Comparison of ENCODE assay signal across 14 mouse cellular contexts in genomic region chrX:104853610-104854009, GRCm38 (mm10). TPM values are rescaled to one million over a fixed set of nuclear protein-coding genes. Genes with fewer than 3 reads are reported as not detected.
DNase-seq lines count a peak whose midpoint lies in the region; ATAC-seq and TF ChIP-seq lines count a peak whose summit lies in the region.
"Had no signal": no experiment of that assay in that cellular context is flagged by ENCODE, and none has a peak within 500 bp of the region (broad histone marks: within the 10 kb centered on the region; RNA-seq: fewer than 3 reads in every experiment).

No protein-coding gene starts in this region.

- no peak for ATAC-seq in liver, postnatal 0 days
- no peak for ATAC-seq in forebrain, postnatal 0 days
- ATAC-seq in midbrain, embryonic 14.5 days (ENCODE audit: low FRiP score, low TSS enrichment) = no peak
- ATAC-seq: inflammation-experienced regulatory T-cells, adult 6 months had no signal

- no peak overlapping the region for H3K9ac ChIP-seq in liver, postnatal 0 days (replicated peaks)
- H3K9ac ChIP-seq in forebrain, postnatal 0 days = no peak overlapping the region
- no peak overlapping the region for H3K9ac ChIP-seq in midbrain, embryonic 14.5 days (replicated peaks; ENCODE audit: low read length)

- H3K9me3 ChIP-seq in liver, postnatal 0 days (ENCODE audit: low read length) = no peaks in the 10 kb centered on the region
- H3K9me3 ChIP-seq in embryonic facial prominence, embryonic 10.5 days = no peaks in the 10 kb centered on the region
- no peaks in the 10 kb centered on the region for H3K9me3 ChIP-seq in forebrain, postnatal 0 days (ENCODE audit: low read length)
- no peaks in the 10 kb centered on the region for H3K9me3 ChIP-seq in midbrain, embryonic 14.5 days (ENCODE audit: control insufficient read depth, low read length)
- H3K9me3 ChIP-seq: G1E had no signal

- TF ChIP-seq EP300 in liver, postnatal 0 days (IDR thresholded peaks at IDR 0.05; ENCODE audit: low read depth) = no peak

- H3K27ac ChIP-seq in liver, postnatal 0 days (ENCODE audit: low read depth) = no peak overlapping the region
- no peak overlapping the region for H3K27ac ChIP-seq in embryonic facial prominence, embryonic 10.5 days (replicated peaks)
- no peak overlapping the region for H3K27ac ChIP-seq in forebrain, postnatal 0 days (ENCODE audit: low read depth, low read length)
- no peak overlapping the region for H3K27ac ChIP-seq in midbrain, embryonic 14.5 days (replicated peaks; ENCODE audit: low read depth, low read length)

- TF ChIP-seq CTCF in liver, postnatal 0 days (IDR thresholded peaks at IDR 0.05; ENCODE audit: low read depth) = no peak
- TF ChIP-seq CTCF in forebrain, postnatal 0 days (IDR thresholded peaks at IDR 0.05; ENCODE audit: low read depth) = no peak

- WGBS in liver, postnatal 0 days (ENCODE audit: insufficient replicate concordance) = 41% methylated on average over 9 of the region's 9 CpGs
- WGBS in embryonic facial prominence, embryonic 10.5 days = 22% methylated on average over 9 of the region's 9 CpGs
- WGBS in forebrain, postnatal 0 days = 29% methylated on average over 9 of the region's 9 CpGs
- WGBS in midbrain, embryonic 14.5 days = 28% methylated on average over 9 of the region's 9 CpGs

- H3K4me2 ChIP-seq in liver, postnatal 0 days (ENCODE audit: low read depth, low read length) = no peak overlapping the region
- H3K4me2 ChIP-seq in forebrain, postnatal 0 days (ENCODE audit: low read depth) = peak overlapping the region; percentile 10; the same call in 1 of the 2 replicates
- H3K4me2 ChIP-seq in midbrain, embryonic 14.5 days (ENCODE audit: low read length) = peak overlapping the region; percentile 32; the same call in 1 of the 2 replicates

- no peaks in the 10 kb centered on the region for H3K4me1 ChIP-seq in liver, postnatal 0 days (ENCODE audit: insufficient read depth)
- H3K4me1 ChIP-seq in embryonic facial prominence, embryonic 10.5 days = peaks cover 6% of the 10 kb centered on the region; the same call in 1 of the 2 replicates
- H3K4me1 ChIP-seq in forebrain, postnatal 0 days (ENCODE audit: insufficient read depth) = no peaks in the 10 kb centered on the region
- H3K4me1 ChIP-seq in midbrain, embryonic 14.5 days (ENCODE audit: control insufficient read depth, insufficient read depth, low read length) = no peaks in the 10 kb centered on the region

- peak; percentile 9 for DNase-seq in liver
- no peak for DNase-seq in liver, postnatal 0 days
- DNase-seq in embryonic facial prominence, embryonic 10.5 days (ENCODE audit: low spot score) = peak; percentile 48
- no peak for DNase-seq in forebrain, postnatal 0 days
- peak; percentile 62 for DNase-seq in midbrain, embryonic 14.5 days
- DNase-seq in gastrocnemius, postnatal 36 days = no peak
- no peak for DNase-seq in thymus, postnatal 4 days
- no peak for DNase-seq in left cerebral cortex, adult 18-20 months (ENCODE audit: low spot score in 2 of 2)
- DNase-seq: adrenal gland, adult 8-10 months; cerebellum, adult 18-20 months; lung, adult 2 months had no signal

- no peak overlapping the region for H3K4me3 ChIP-seq in liver, postnatal 0 days (ENCODE audit: low read depth, low read length)
- peak overlapping the region; percentile 23; the same call in 1 of the 2 replicates for H3K4me3 ChIP-seq in embryonic facial prominence, embryonic 10.5 days
- H3K4me3 ChIP-seq in forebrain, postnatal 0 days (ENCODE audit: low read depth, low read length) = no peak overlapping the region
- no peak overlapping the region for H3K4me3 ChIP-seq in midbrain, embryonic 14.5 days (replicated peaks; ENCODE audit: low read depth, low read length)

- intact Hi-C loops in gastrocnemius, postnatal 36 days (cut with DNase I) = no loop called here

- no peaks in the 10 kb centered on the region for H3K36me3 ChIP-seq in liver, postnatal 0 days (replicated peaks; ENCODE audit: insufficient read depth, low read length)
- no peaks in the 10 kb centered on the region for H3K36me3 ChIP-seq in embryonic facial prominence, embryonic 10.5 days (replicated peaks)
- H3K36me3 ChIP-seq in forebrain, postnatal 0 days (ENCODE audit: insufficient read depth) = no peaks in the 10 kb centered on the region
- no peaks in the 10 kb centered on the region for H3K36me3 ChIP-seq in midbrain, embryonic 14.5 days (ENCODE audit: control insufficient read depth, insufficient read depth, low read length)
- H3K36me3 ChIP-seq: G1E had no signal

- H3K27me3 ChIP-seq in liver, postnatal 0 days (ENCODE audit: insufficient read depth, low read length) = peaks cover 15% of the 10 kb centered on the region; the same call in 1 of the 2 replicates
- H3K27me3 ChIP-seq in embryonic facial prominence, embryonic 10.5 days (replicated peaks; ENCODE audit: low read depth, poor library complexity, severe bottlenecking) = peaks cover 96% of the 10 kb centered on the region
- no peaks in the 10 kb centered on the region; the same call in 1 of the 2 replicates for H3K27me3 ChIP-seq in forebrain, postnatal 0 days (ENCODE audit: insufficient read depth, low read length)
- H3K27me3 ChIP-seq in midbrain, embryonic 14.5 days (ENCODE audit: control insufficient read depth, insufficient read depth, low read length) = peaks cover 16% of the 10 kb centered on the region; the same call in 1 of the 2 replicates

RNA-seq across cellular contexts. Expression of gene Magee2, which starts 3.5 kb away (rescaled TPM):
- not detected in 2 replicates for polyA plus RNA-seq in liver, postnatal 0 days (2015; fragmentation: Nextera tagmentation; extraction: Ambion mirVana)
- 5.2 and 5.3 TPM in 2 replicates for polyA plus RNA-seq in embryonic facial prominence, embryonic 10.5 days (2016; fragmentation: Nextera tagmentation; extraction: Ambion mirVana)
- 34.8 and 38.5 TPM in 2 replicates for total RNA-seq in forebrain, postnatal 0 days (2014; rRNA removed)
- polyA plus RNA-seq in forebrain, postnatal 0 days (2015; fragmentation: Nextera tagmentation; extraction: Ambion mirVana) = 12.2 and 30.6 TPM in 2 replicates
- polyA plus RNA-seq in midbrain, embryonic 14.5 days (2014; fragmentation: Nextera tagmentation; extraction: Ambion mirVana) = 24.1 and 27.8 TPM in 2 replicates
- not detected for total RNA-seq in gastrocnemius, postnatal 36 days (2021)
- total RNA-seq in left cerebral cortex, adult 18-20 months (2021) = 1 to 10 TPM; 5.9 TPM
- total RNA-seq: G1E; neutrophil, adult 5-6 weeks had no signal
- polyA plus RNA-seq: G1E had no signal

Comparison
In these comparisons a context has a peak if more than half of its experiments do, and no peak if none do; other contexts are left out.
1. DNase-seq: peak in liver (single experiment), embryonic facial prominence, embryonic 10.5 days (single experiment) and midbrain, embryonic 14.5 days (single experiment); none in liver, postnatal 0 days (single experiment), forebrain, postnatal 0 days (single experiment), gastrocnemius, postnatal 36 days (0 of 2), thymus, postnatal 4 days (single experiment) and left cerebral cortex, adult 18-20 months (0 of 2).